Mouse (Mus musculus): Measurements from ENCODE around the gene Cdkn1a.

DNA sequence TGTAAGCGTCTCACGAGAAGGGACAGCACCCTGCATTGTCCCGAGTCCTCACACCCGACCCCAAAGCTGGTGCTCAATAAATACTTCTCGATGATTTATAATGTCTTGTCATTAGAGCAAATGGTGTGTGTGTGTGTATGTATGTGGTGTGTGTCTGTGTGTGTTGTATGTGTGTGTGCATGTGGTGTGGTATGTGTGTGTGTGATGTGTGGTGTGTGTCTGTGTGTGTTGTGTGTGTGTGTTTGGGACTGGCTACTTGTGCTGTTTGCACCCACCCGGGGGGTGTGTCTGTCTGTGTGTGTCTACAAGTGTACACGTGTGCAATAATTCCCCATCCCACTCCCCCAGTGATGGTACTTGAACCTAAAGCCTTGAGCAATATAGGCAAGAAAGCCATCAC is 9.9 kb downstream of the Cdkn1a start:
- no peak for TF ChIP-seq CTCF (IDR thresholded peaks at IDR 0.05; ENCODE audit: extremely low read depth, insufficient read depth, low read length)
- no peak for TF ChIP-seq POLR2A (IDR thresholded peaks at IDR 0.05; ENCODE audit: extremely low read depth, insufficient read depth, low read length)
